Mouse (Mus musculus) retina, adult 2 months (tissue): ENCODE measurements around the gene Gon7.

Experiments used
- DNase-seq: peaks from one replicate; pipeline ENCODE4 v3.0.0-alpha.2; 2012; ENCODE audit warnings: low read depth, low spot score

The Gon7 gene

DNA sequence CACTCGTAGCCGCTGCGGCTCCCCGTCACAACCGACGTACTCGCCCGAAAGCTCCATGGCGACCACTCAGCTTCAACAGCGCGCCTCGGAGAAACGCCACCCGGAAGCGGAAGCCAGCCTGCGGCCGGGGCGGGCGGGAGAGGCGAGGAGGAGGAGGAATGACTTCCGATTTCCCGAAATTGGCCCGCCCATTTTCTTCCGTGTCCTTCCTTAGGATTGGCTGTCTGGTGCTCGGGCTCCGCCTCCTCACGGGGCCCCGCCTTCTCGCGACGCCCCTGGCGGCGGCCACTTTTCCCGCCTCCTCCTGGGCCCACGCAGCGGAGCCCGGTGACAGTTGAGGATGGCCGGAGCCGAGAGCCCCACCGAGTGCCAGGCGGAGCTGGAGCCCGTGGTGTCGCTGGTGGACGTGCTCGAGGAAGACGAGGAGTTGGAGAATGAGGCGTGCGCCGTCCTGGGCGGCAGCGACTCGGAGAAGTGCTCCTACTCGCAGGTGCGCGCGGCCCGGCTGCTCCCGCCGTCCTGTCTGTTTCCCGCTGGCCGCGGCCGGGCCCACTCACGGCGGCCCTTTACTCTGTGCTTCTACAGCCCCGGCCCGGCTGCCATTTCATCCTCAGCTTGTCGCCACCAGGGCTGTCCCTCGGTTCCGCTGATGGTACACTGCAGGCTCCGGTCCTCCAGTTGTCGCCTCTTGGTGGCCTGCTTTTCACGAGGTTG lies at the start of gene Gon7, which contains the start of the genes Gm28051 and Ubr7:
Gon7 (minus strand) TSS at position 115 of the 714 bp plus-strand sequence.
Gm28051 (minus strand) TSS at position 77 of the 714 bp plus-strand sequence.
Ubr7 (plus strand) TSS at position 279 of the 714 bp plus-strand sequence.
- DNase-seq = peak; percentile 93

DNA sequence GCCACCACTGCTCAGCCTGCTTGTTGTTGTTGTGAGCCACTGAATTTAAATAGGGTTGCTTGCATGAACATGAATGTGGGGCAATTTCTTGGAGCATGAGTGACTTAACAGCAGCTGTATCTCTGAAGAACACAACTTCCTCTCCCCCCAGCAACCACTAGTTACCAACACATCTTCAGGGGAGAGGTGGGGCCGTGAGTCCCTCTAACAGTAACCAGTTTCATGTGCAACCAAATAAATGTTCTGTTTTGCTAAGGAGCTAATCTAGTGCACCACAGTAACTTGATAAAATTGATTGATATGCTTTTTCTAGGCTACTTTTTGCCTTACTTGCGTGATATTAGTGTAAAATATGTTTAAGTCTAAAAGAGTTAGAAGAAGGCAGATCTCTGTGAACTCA lies 41.9 kb upstream of the Gon7 start:
- DNase-seq = no peak

- DNase-seq = no peak
Observed at GRCm38 (mm10) chr12:102787927-102788326, 30.3 kb upstream of the Gon7 start.

GRCm38 (mm10) chr12:102785593-102785985 lies 28.0 kb upstream of the Gon7 start:
- no peak for DNase-seq

- DNase-seq = no peak
Observed at GRCm38 (mm10) chr12:102784899-102785592, 27.4 kb upstream of the Gon7 start.

DNA sequence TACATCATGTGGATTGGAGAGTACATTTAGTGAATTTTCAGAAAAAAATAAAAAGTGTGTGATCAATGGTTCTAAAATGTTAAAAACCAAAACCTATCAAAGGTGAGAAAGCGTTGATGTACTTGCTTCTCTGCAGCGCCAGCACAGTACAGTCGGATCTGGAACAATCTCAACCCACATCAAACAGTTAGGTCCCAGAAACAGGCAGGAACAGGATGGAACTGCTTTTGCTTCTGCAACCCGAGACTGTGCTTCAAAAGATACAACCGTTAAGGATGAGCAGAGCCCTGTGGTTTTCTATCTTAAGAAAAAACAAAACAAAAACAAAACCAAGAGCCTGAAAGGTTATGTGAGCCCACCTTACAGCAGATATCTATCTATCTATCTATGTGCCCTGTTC lies 25.2 kb upstream of the Gon7 start:
- no peak for DNase-seq

DNA sequence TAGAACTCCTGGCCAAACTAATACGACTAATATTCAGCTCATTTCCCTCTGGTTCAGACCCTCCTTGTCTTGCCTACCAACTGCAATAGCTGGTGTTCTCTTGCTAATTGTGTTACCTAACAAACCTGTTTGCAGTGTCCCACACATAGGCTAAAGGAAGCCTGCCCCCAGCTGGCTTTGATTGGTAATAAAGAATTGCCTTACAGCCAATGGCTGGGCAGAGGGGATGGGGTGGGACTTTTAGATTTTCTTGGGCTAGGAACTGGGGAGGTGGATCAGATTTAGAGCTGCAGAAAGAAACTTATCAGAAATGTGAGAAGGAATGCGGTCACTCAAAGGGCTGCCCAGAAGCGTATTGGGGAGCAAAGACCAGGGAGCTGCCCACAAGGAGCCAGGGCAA lies 21.8 kb upstream of the Gon7 start:
- no peak for DNase-seq

DNA sequence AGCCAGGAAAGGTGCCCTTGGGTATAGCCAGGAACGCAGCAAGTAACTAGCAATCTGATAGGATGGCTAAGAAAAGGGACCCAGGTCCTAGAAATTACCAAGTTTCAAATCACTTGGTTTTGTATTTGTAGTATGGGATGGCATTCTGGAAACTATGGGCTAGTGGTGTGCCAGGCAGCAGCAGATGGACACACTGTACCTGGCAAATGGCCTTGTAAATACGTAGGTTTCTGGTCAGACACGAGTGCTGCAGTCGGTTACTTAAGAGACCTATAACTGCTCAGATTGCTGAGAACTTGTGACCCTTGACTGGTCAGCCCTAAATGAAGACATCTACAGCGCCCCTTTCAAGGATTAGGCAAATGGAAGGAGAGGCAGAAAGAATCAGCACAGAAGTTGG lies 20.5 kb upstream of the Gon7 start:
- no peak for DNase-seq

- no peak for DNase-seq
Observed at GRCm38 (mm10) chr12:102776035-102776434, 18.4 kb upstream of the Gon7 start.

DNA sequence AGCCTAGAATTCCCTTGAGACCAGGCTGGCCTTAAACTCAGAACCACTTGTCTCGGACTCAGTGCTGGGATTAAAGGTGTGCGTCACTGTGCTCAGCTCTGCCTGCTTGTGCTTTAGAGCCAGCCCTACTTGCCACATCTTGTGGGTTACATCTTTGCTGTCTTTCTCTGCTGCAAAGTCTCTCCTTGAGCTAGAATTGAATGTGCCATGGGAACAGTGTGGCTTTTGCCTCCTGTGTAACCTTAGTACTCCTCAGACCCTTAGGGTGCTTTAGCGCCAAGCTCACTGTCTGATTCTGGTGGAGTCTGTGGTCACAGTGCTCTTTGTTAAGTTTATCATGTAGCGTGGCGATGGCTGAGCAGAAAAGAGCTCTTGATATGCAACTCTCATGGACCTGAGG lies 15.1 kb upstream of the Gon7 start:
- DNase-seq = no peak

DNA sequence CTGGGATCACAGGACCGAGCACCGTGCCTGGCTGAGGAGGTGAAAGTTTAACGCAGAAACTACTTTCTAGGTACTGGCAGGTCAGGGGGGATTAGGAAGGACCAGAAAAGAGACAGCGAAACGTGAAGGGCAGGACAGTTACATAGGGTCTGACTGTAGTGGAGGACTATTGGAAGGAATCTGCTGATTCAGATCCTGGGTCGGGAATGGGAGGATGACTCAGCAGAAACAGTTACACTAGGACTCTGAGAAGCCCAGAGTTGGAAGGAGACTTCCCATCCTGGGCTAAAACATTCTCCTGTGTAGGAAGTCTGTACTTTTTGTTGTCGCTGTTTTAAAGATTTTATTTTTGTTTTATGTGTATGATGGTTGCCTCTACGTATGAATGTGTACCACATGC lies 14.0 kb upstream of the Gon7 start:
- no peak for DNase-seq

- no peak for DNase-seq
Observed at GRCm38 (mm10) chr12:102769000-102769399, 11.4 kb upstream of the Gon7 start.

DNA sequence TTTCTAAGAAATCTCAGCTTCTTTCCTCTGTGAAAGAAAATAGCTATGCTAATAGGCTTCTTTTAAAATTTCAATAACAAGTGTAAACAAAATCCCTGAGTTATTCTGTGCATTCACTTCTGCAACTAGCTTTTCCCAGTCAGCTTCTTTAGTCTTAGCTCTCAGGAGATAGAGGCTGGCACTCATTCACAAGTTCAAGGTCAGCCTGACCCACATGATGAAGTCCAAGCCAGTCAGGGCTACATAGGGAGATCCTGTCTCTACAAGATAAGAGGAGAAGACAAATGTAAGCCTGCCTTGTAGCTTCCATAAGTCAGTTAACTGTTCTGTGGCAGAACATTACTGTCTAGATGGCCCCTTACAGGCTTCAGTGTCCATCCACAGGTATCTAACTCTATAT lies 6.1 kb upstream of the Gon7 start:
- DNase-seq = no peak

- DNase-seq = no peak
Observed at GRCm38 (mm10) chr12:102761668-102762067, 4.1 kb upstream of the Gon7 start.

GRCm38 (mm10) chr12:102758936-102759335 lies 1.3 kb upstream of the Gon7 start:
- DNase-seq = no peak

- no peak for DNase-seq
Observed at GRCm38 (mm10) chr12:102758403-102758756, 777 bp upstream of the Gon7 start, which contains the start of gene Gm20604. Gene Gm20604, minus strand, starts transcription at chr12:102758672.

DNA sequence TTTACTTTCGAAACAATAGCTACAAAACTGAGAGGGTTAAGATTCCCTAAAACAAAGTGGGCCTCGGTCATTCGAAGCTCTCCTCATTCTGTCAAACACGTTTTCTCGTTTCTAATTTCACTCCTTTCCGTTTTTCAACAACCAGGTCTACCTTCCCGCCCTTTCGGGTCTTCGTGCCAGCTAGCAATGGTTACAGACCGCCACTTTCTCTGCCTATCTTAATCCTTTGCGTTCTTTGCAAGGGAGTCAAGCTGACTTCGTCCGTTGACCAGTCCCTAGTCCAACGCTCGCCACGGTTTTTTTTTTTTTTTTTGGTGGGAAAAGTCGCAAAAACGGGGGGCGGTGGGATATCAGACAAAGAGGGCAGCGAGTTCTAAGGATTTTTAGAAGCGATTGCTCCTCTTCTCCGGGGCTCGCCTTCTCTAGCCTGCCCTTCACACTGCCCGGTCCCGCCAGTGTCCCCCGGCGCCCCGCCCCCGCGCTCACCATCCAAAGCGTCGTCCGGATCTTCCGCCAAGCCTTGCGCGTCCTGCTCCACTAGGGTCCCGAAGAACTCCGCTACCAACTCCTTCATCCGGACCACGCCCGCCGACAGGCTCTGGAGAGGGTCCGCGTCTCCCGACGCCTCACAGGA lies 431 bp downstream of the Gon7 start:
- DNase-seq = no peak

DNA sequence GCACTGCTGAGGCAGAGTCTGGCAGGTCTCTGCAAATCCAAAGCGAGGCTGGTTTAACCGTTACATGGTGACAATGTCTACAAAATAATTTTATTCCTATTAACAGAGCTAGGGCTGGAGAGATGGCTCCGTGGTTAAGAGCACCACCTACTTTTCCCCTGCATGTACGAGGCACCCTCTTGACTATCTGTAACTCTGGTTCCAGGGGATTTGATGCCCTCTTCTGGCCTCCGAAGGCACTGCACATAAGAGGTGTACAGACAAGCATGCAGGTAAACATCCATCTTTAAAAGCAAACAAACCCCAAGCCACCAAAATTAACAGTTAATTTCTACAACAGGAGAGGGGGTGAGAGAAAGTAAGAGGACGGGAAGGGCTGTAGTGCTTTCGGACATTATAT lies 1.3 kb downstream of the Gon7 start:
- no peak for DNase-seq

- DNase-seq = no peak
Observed at GRCm38 (mm10) chr12:102748256-102748655, 9.3 kb downstream of the Gon7 start.

- no peak for DNase-seq
Observed at GRCm38 (mm10) chr12:102744839-102745238, 12.8 kb downstream of the Gon7 start.

- DNase-seq = peak; percentile 69
Observed at GRCm38 (mm10) chr12:102743589-102744574, 13.7 kb downstream of the Gon7 start, which contains the start of the genes Moap1 and Tmem251. Gene Moap1, minus strand, starts transcription at chr12:102743661. Gene Tmem251, plus strand, starts transcription at chr12:102743762.
